Mouse (Mus musculus) liver, embryonic 14.5 days (tissue): ENCODE data around the gene Optc. TPM values are rescaled to one million over a fixed set of nuclear protein-coding genes. Genes with fewer than 3 reads are reported as not detected.

Source experiments
- ATAC-seq: fragments of 200-750 bp; cut with Nextera tagmentation; 2 replicates; pipeline ENCODE4 v1.8.0; 2017; ENCODE audit warnings: moderate number of reproducible peaks, mild to moderate bottlenecking, moderate library complexity; ENCODE audit not compliant: insufficient read depth
- DNase-seq, 3 experiments: peaks; one replicate each; pipeline ENCODE4 v3.0.0-alpha.2; 2012 to 2013; ENCODE audit warnings: low read depth in 3 of 3, low spot score in 3 of 3
- H3K27ac ChIP-seq: fragments of 300-500 bp; sonication (generic); 2 replicates; pipeline ENCODE4 v1.5.1; 2014; ENCODE audit warnings: moderate library complexity, mild to moderate bottlenecking, control low read depth, inconsistent platforms
- H3K27me3 ChIP-seq: fragments of 300-500 bp; sonication (generic); 2 replicates; pipeline ENCODE4 v1.6.1; 2014; ENCODE audit warnings: mild to moderate bottlenecking, low read length, moderate library complexity; ENCODE audit not compliant: control insufficient read depth, insufficient read depth
- H3K36me3 ChIP-seq: fragments of 300-500 bp; sonication (generic); replicated peaks from 2 replicates; pipeline ENCODE4 v1.6.1; 2014; ENCODE audit warnings: low read depth; ENCODE audit not compliant: control insufficient read depth, insufficient read depth
- H3K4me1 ChIP-seq, 2 experiments: fragments of 200-500 bp in 1 of 2; fragments of 300-500 bp in 1 of 2; sonication (generic) in 1 of 2; replicated peaks; 2 replicates each; pipeline ENCODE4 v1.6.1; 2012 to 2014; ENCODE audit warnings: antibody characterized with exemption in 1 of 2, inconsistent platforms in 1 of 2, low read length in 1 of 2; ENCODE audit not compliant: control insufficient read depth in 2 of 2, insufficient read depth in 2 of 2
- H3K4me2 ChIP-seq: fragments of 300-500 bp; sonication (generic); 2 replicates; pipeline ENCODE4 v1.6.1; 2014; ENCODE audit warnings: low read depth, mild to moderate bottlenecking, control low read depth, moderate library complexity
- H3K4me3 ChIP-seq, 2 experiments: fragments of 200-500 bp in 1 of 2; fragments of 300-500 bp in 1 of 2; sonication (generic) in 1 of 2; 2 replicates each; pipeline ENCODE4 v1.5.1; 2012 to 2014; ENCODE audit warnings: low read depth in 2 of 2, low read length in 2 of 2, mild to moderate bottlenecking in 2 of 2, control low read depth in 1 of 2, inconsistent platforms in 1 of 2, moderate library complexity in 1 of 2; ENCODE audit not compliant: insufficient read depth in 1 of 2
- H3K9ac ChIP-seq: fragments of 300-500 bp; sonication (generic); replicated peaks from 2 replicates; pipeline ENCODE4 v1.6.1; 2014; ENCODE audit warnings: mild to moderate bottlenecking, control low read depth, moderate library complexity
- H3K9me3 ChIP-seq: fragments of 300-500 bp; sonication (generic); 2 replicates; pipeline ENCODE4 v1.6.1; 2016; ENCODE audit warnings: low read length, mixed read lengths; ENCODE audit not compliant: control insufficient read depth
- CTCF ChIP-seq: IDR thresholded peaks from 2 replicates; pipeline ENCODE4 v1.5.1; 2016; ENCODE audit warnings: antibody characterized with exemption, low read depth, control low read depth
- EP300 ChIP-seq: IDR thresholded peaks from 2 replicates; pipeline ENCODE4 v1.6.1; 2016; ENCODE audit warnings: antibody characterized with exemption, low read depth
- WGBS: fragments of 180-500 bp; shearing (Covaris S2); extraction: QIAGEN DNeasy Blood & Tissue Kit; methylation state at CpG from one replicate; pipeline ENCODE4 v1.1.7; 2014; ENCODE audit not compliant: insufficient replicate concordance; 5-methylcytosine and 5-hydroxymethylcytosine counted together
- polyA plus RNA-seq, 2 experiments: library from polyadenylated mRNA; depleted of rRNA in 1 of 2; stranded (reverse) in 1 of 2; unstranded in 1 of 2; fragments of >200 nt; fragmentation: Nextera tagmentation in 1 of 2; extraction: Ambion mirVana in 1 of 2; gene quantifications; 2 replicates each; pipeline versions ENCODE4 v1.2.1 to v1.2.3; 2012 to 2014

Optc gene
- polyA plus RNA-seq, 2 experiments: 0.11 TPM; not detected in 1

DNA sequence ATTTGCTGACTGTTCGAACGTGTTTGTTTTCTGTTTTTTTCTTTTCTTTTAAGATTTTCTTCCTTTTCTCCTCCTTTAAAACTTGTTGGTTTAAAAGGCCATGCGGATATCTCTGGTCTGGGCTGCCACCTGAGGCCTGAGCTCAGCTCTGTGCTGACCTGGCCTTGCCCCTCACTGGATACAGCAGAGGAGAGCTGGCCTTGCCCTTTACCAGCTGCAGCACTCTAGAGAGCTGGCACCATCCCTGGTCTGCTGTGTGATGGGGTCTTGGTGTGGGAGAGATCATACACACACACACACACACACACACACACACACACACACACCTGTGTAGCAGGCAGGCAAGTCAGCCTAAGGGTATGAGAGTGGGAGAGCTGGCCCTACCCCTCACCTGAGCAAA is 37.3 kb upstream of the Optc start:
- Histone ChIP-seq H3K4me2 (no peak overlapping the region), H3K27me3 (no peaks in the 10 kb centered on the region), H3K4me3 (no peak overlapping the region), H3K4me1 (peaks cover 4 to 21% of the 10 kb centered on the region in 2 experiments), H3K36me3 (no peaks in the 10 kb centered on the region), H3K9ac (no peak overlapping the region), H3K9me3 (no peaks in the 10 kb centered on the region), H3K27ac (no peak overlapping the region)
- DNase-seq (no peak), ATAC-seq (no peak)
- TF ChIP-seq CTCF (no peak), EP300 (no peak)
- 76% methylated on average over 3 of the region's 3 CpGs for WGBS

DNA sequence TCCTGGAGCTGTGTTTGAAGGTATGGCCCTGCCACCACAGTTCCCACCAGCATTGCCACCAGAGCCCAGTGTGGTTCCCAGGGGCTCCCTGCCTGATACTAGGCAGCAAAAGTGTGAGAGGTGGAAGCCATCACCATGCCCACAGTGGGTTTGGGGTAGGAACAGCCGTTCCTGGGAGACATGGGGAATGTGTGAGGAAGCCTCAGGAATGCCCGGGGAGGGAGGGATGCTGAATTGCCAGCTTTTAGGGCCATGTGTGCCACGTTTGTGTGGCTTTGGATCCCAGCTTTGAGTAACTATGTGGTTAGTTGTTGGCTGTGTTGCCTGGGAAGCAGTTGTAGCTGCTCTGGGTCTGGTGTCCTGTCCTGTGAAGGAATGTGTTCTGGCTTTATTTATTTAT is 34.1 kb upstream of the Optc start:
- 63% methylated on average over 3 of the region's 3 CpGs for WGBS
- TF ChIP-seq EP300 (no peak), CTCF (no peak)
- Histone ChIP-seq H3K4me2 (no peak overlapping the region), H3K27me3 (no peaks in the 10 kb centered on the region), H3K9me3 (no peaks in the 10 kb centered on the region), H3K27ac (no peak overlapping the region), H3K9ac (no peak overlapping the region), H3K36me3 (no peaks in the 10 kb centered on the region), H3K4me1 (peaks cover 0 to 13% of the 10 kb centered on the region in 2 experiments; a peak in 3 of 4 replicates), H3K4me3 (no peak overlapping the region)
- ATAC-seq: no peak
- DNase-seq: no peak

DNA sequence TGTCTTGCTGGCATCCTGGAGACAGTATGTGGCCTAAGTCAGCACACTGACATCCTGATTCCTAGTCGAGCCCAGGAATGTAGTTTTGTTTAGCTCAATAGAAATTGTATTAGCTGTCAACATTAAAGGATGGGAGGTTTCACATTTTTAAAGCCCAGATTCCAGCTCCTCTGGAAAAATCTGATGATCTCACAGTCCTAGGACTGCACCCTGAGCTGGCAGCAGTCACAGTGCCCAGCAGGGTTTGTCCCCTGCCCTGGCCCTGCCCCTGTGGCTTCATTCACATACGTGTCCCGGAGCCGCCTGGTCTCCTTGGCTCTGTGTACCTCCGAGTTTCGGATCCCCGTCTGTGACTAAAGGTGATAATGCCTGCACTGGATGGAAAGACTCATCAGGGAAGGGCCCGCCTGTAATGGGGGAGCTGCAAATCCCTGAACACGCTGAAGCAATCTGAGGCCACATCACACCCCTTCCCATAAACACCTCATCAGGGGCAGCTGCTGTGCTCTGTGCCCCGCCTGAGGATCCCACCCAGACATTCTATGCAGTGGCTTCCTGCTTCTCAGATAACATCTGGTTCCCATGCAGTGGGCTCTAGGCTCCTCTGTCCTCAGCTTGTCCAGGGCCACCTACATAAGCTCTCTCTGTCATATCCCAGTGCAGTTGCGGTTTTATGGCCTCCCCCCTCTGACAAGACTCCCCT is 33.5 kb upstream of the Optc start:
- Histone ChIP-seq H3K9me3 (no peaks in the 10 kb centered on the region), H3K36me3 (no peaks in the 10 kb centered on the region), H3K4me2 (no peak overlapping the region), H3K27ac (no peak overlapping the region), H3K9ac (no peak overlapping the region), H3K27me3 (no peaks in the 10 kb centered on the region), H3K4me3 (no peak overlapping the region), H3K4me1 (peaks cover 0 to 13% of the 10 kb centered on the region in 2 experiments; a peak in 3 of 4 replicates)
- TF ChIP-seq EP300: no peak
- no peak for TF ChIP-seq CTCF
- 63% methylated on average over 11 of the region's 11 CpGs for WGBS
- ATAC-seq (no peak), DNase-seq (no peak)

DNA sequence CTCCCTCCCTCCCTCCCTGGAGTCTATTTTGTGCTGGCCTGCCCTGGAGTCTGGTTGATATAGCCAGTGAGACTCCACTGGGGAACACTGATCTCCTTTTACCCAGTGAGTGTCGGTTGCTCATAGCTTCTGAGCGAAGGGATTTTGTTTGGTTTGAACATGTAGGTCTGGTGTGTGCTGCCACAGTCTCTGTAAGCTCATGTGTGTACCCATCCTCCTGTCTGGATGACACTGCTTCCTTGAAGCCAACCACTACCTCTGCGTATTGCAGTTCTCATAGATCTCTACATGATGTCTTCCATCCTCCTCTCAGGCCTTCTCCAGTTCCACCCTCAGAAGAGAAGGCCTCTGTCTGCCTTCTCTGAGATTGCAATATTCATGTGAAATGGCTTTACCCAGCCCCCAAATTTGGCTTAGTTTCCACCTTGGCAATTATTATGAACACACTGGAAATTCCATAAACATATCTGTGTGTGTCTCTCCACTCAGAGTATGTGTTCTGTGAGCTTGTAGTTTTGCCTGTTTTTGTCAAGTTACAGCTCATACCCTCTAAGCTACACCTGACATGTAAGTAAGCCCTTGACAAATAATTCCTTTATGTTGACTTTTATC is 32.8 kb upstream of the Optc start:
- TF ChIP-seq EP300: no peak
- TF ChIP-seq CTCF: no peak

DNA sequence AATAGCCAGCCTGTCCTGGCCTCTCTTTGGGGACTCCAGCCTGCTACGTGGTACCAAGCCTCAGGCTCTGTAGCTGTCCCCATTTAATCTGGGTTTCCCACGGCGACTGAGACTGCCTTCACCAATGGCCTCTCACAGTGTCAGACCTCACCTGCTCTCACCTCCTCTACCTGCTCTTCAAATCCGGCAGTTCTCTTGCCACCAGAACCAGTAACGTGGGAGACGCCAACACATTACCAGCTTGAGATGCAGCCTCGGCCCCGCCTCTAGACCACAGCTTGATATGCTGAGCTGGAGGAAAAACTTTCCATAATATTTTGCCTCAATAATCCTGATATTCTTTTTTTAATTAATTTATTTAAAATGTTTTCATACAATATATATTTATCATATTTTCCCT is 31.9 kb upstream of the Optc start:
- no peak for DNase-seq
- 75% methylated on average over 8 of the region's 8 CpGs for WGBS
- ATAC-seq: no peak
- Histone ChIP-seq H3K9me3 (no peaks in the 10 kb centered on the region), H3K9ac (no peak overlapping the region), H3K27ac (no peak overlapping the region), H3K4me1 (peaks cover 0 to 8% of the 10 kb centered on the region in 2 experiments; a peak in 3 of 4 replicates), H3K4me3 (no peak overlapping the region), H3K36me3 (no peaks in the 10 kb centered on the region), H3K27me3 (no peaks in the 10 kb centered on the region), H3K4me2 (no peak overlapping the region)
- no peak for TF ChIP-seq EP300
- no peak for TF ChIP-seq CTCF

More for the DNA sequence above, 32.8 kb upstream of the Optc start:
- H3K4me1 ChIP-seq: peaks cover 0 to 12% of the 10 kb centered on the region in 2 experiments; a peak in 3 of 4 replicates
- ATAC-seq: no peak
- H3K27me3 ChIP-seq: no peaks in the 10 kb centered on the region
- H3K4me2 ChIP-seq: no peak overlapping the region
- H3K9me3 ChIP-seq: no peaks in the 10 kb centered on the region
- H3K36me3 ChIP-seq: no peaks in the 10 kb centered on the region
- 70% methylated on average over 3 of the region's 3 CpGs for WGBS
- no peak overlapping the region for H3K27ac ChIP-seq
- DNase-seq: no peak
- no peak overlapping the region for H3K9ac ChIP-seq
- H3K4me3 ChIP-seq: no peak overlapping the region
